Comparison of ENCODE assay signal across 19 mouse cellular contexts in the genomic region with DNA sequence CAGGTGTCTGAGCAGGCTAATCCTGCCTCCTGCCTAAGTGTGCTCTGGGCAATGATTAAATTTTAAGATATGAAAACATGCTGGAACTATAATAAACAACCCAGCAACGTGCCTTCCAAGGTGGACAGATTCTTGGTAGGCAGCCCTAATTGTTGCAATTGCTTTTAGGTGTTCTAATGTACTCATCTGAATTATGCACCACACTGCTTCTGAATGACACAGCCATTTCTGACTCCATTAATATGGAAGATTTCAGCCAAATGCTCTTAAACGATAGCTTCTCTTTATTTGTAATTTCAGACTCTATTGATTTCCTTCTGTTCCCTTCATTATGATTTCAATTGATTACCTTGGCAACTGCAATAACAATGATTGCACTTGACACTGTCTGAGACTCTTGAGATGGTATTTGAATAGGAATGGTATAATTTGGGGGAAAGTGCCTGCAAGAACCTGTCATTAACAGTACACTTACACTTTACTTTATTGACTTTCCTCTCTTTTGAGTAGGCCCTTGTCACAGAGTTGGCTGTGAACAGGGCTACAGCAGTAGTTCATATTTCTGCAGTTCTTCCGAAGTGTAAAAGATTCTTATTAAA.
A peak's percentile ranks its signal among the peaks of the same experiment; 100 is the strongest.
DNase-seq lines count a peak whose midpoint lies in the region; ATAC-seq and TF ChIP-seq lines count a peak whose summit lies in the region.
"Had no signal": no experiment of that assay in that cellular context is flagged by ENCODE, and none has a peak within 500 bp of the region (broad histone marks: within the 10 kb centered on the region; RNA-seq: fewer than 3 reads in every experiment).

No protein-coding gene starts in this region.

- no peaks in the 10 kb centered on the region for H3K9me3 ChIP-seq in lung, embryonic 16.5 days (ENCODE audit: control insufficient read depth, low read length)
- no peaks in the 10 kb centered on the region for H3K9me3 ChIP-seq in midbrain, embryonic 11.5 days (ENCODE audit: control insufficient read depth, low read length)
- H3K9me3 ChIP-seq in midbrain, postnatal 0 days (ENCODE audit: low read length): no peaks in the 10 kb centered on the region
- no peaks in the 10 kb centered on the region for H3K9me3 ChIP-seq in forebrain, embryonic 14.5 days (replicated peaks; ENCODE audit: control insufficient read depth, low read length)
- H3K9me3 ChIP-seq: embryonic facial prominence, embryonic 10.5 days; heart, embryonic 15.5 days; hindbrain, embryonic 13.5 days had no signal

- H3K4me1 ChIP-seq in lung, embryonic 16.5 days (replicated peaks; ENCODE audit: control insufficient read depth, insufficient read depth, low read length): no peaks in the 10 kb centered on the region
- H3K4me1 ChIP-seq in midbrain, embryonic 11.5 days (ENCODE audit: control insufficient read depth, insufficient read depth, low read length): no peaks in the 10 kb centered on the region
- no peaks in the 10 kb centered on the region for H3K4me1 ChIP-seq in midbrain, postnatal 0 days (ENCODE audit: insufficient read depth, low read length)
- no peaks in the 10 kb centered on the region for H3K4me1 ChIP-seq in forebrain, embryonic 14.5 days (ENCODE audit: control insufficient read depth, insufficient read depth, low read length)
- H3K4me1 ChIP-seq: embryonic facial prominence, embryonic 10.5 days; heart, embryonic 15.5 days had no signal

- H3K4me2 ChIP-seq in lung, embryonic 16.5 days (ENCODE audit: low read depth, low read length): no peak overlapping the region
- H3K4me2 ChIP-seq in midbrain, embryonic 11.5 days: no peak overlapping the region
- no peak overlapping the region for H3K4me2 ChIP-seq in midbrain, postnatal 0 days (ENCODE audit: low read depth, low read length, poor library complexity, severe bottlenecking)
- no peak overlapping the region for H3K4me2 ChIP-seq in forebrain, embryonic 14.5 days (ENCODE audit: low read length)
- H3K4me2 ChIP-seq: heart, embryonic 11.5 days; heart, embryonic 15.5 days; hindbrain, embryonic 13.5 days had no signal

- H3K4me3 ChIP-seq in lung, embryonic 16.5 days (ENCODE audit: low read length): no peak overlapping the region
- no peak overlapping the region for H3K4me3 ChIP-seq in midbrain, embryonic 11.5 days (ENCODE audit: low read depth, low read length)
- H3K4me3 ChIP-seq in midbrain, postnatal 0 days (ENCODE audit: low read depth, low read length): no peak overlapping the region
- H3K4me3 ChIP-seq in forebrain, embryonic 14.5 days (ENCODE audit: low read depth, low read length): no peak overlapping the region
- H3K4me3 ChIP-seq: embryonic facial prominence, embryonic 10.5 days; heart, adult 2 months; heart, embryonic 15.5 days; hindbrain, embryonic 13.5 days had no signal

- no peak overlapping the region for H3K9ac ChIP-seq in lung, embryonic 16.5 days (ENCODE audit: low read length)
- no peak overlapping the region for H3K9ac ChIP-seq in midbrain, embryonic 11.5 days (ENCODE audit: low read length)
- H3K9ac ChIP-seq in midbrain, postnatal 0 days (replicated peaks; ENCODE audit: low read length, poor library complexity, severe bottlenecking): no peak overlapping the region
- H3K9ac ChIP-seq in forebrain, embryonic 14.5 days (ENCODE audit: low read length): no peak overlapping the region
- H3K9ac ChIP-seq: heart, embryonic 15.5 days; hindbrain, embryonic 13.5 days had no signal

- DNase-seq in lung, postnatal 14 days: no peak
- DNase-seq in midbrain, embryonic 11.5 days (ENCODE audit: low spot score, missing footprints): no peak
- DNase-seq in midbrain, postnatal 0 days (ENCODE audit: low spot score): no peak
- DNase-seq in brain, embryonic 14.5 days (ENCODE audit: low read depth): peak; percentile 68
- DNase-seq in forebrain, embryonic 14.5 days (ENCODE audit: low spot score): peak; percentile 50
- no peak for DNase-seq in yolk sac, embryonic 10.5 days (ENCODE audit: low spot score)
- DNase-seq: adrenal gland, adult 2 months; adrenal gland, postnatal 25 days; cerebellum, adult 2 months; cerebellum, postnatal 10 days; gastrocnemius, postnatal 14 days; heart, adult 2 months; heart, postnatal 14 days had no signal

- TF ChIP-seq POLR2A in brain, embryonic 14.5 days (IDR thresholded peaks at IDR 0.05; ENCODE audit: borderline replicate concordance, extremely low read depth, insufficient read depth, insufficient read length, poor library complexity, severe bottlenecking): no peak

- no peak for TF ChIP-seq CTCF in midbrain, postnatal 0 days (IDR thresholded peaks at IDR 0.05)
- no peak for TF ChIP-seq CTCF in brain, embryonic 14.5 days (IDR thresholded peaks at IDR 0.05; ENCODE audit: borderline replicate concordance, extremely low read depth, insufficient read depth, insufficient read length)

- WGBS in lung, embryonic 16.5 days: 58% methylated on average over 3 of the region's 3 CpGs
- 70% methylated on average over 3 of the region's 3 CpGs for WGBS in midbrain, embryonic 11.5 days
- WGBS in midbrain, postnatal 0 days: 56% methylated on average over 3 of the region's 3 CpGs
- 40% methylated on average over 3 of the region's 3 CpGs for WGBS in forebrain, embryonic 14.5 days

- peaks cover 2% of the 10 kb centered on the region; the same call in 1 of the 2 replicates for H3K27me3 ChIP-seq in lung, embryonic 16.5 days (ENCODE audit: control insufficient read depth, insufficient read depth, low read depth, low read length)
- H3K27me3 ChIP-seq in midbrain, embryonic 11.5 days (ENCODE audit: control insufficient read depth, insufficient read depth, low read length): no peaks in the 10 kb centered on the region
- H3K27me3 ChIP-seq in midbrain, postnatal 0 days (ENCODE audit: insufficient read depth, low read length): no peaks in the 10 kb centered on the region
- no peaks in the 10 kb centered on the region for H3K27me3 ChIP-seq in forebrain, embryonic 14.5 days (replicated peaks; ENCODE audit: control insufficient read depth, insufficient read depth, low read length)
- H3K27me3 ChIP-seq: heart, embryonic 15.5 days; hindbrain, embryonic 13.5 days had no signal

- no peak overlapping the region for H3K27ac ChIP-seq in lung, embryonic 16.5 days (ENCODE audit: low read length)
- no peak overlapping the region for H3K27ac ChIP-seq in midbrain, embryonic 11.5 days (ENCODE audit: low read depth, low read length)
- H3K27ac ChIP-seq in midbrain, postnatal 0 days (ENCODE audit: low read depth, low read length): no peak overlapping the region
- no peak overlapping the region for H3K27ac ChIP-seq in forebrain, embryonic 14.5 days (ENCODE audit: low read depth, low read length)
- H3K27ac ChIP-seq: embryonic facial prominence, embryonic 10.5 days; heart, adult 2 months; heart, embryonic 15.5 days; hindbrain, embryonic 13.5 days had no signal

- peak; percentile 67 for ATAC-seq in lung, embryonic 16.5 days (ENCODE audit: low read depth)
- 0 out of 2 replicates have a peak, but pooled peaks have one; percentile 19 for ATAC-seq in midbrain, embryonic 11.5 days (ENCODE audit: low FRiP score)
- no peak for ATAC-seq in midbrain, postnatal 0 days (ENCODE audit: low FRiP score)
- ATAC-seq in forebrain, embryonic 14.5 days: peak; percentile 74
- ATAC-seq in inflammation-experienced regulatory T-cells, adult 6 months: no peak

- no peaks in the 10 kb centered on the region for H3K36me3 ChIP-seq in lung, embryonic 16.5 days (ENCODE audit: control insufficient read depth, insufficient read depth, low read length)
- no peaks in the 10 kb centered on the region for H3K36me3 ChIP-seq in midbrain, embryonic 11.5 days (ENCODE audit: control insufficient read depth, insufficient read depth, low read length)
- no peaks in the 10 kb centered on the region for H3K36me3 ChIP-seq in midbrain, postnatal 0 days (ENCODE audit: insufficient read depth, low read length)
- H3K36me3 ChIP-seq in forebrain, embryonic 14.5 days (ENCODE audit: control insufficient read depth, insufficient read depth, low read length): no peaks in the 10 kb centered on the region
- H3K36me3 ChIP-seq: embryonic facial prominence, embryonic 10.5 days; heart, embryonic 15.5 days; hindbrain, embryonic 13.5 days had no signal

Comparison
In these comparisons a context has a peak if more than half of its experiments do, and no peak if none do; other contexts are left out.
1. ATAC-seq: peak in lung, embryonic 16.5 days (single experiment), midbrain, embryonic 11.5 days (single experiment) and forebrain, embryonic 14.5 days (single experiment); none in midbrain, postnatal 0 days (single experiment) and inflammation-experienced regulatory T-cells, adult 6 months (single experiment).
2. DNase-seq: peak in brain, embryonic 14.5 days (single experiment) and forebrain, embryonic 14.5 days (single experiment); none in lung, postnatal 14 days (single experiment), midbrain, embryonic 11.5 days (single experiment), midbrain, postnatal 0 days (single experiment) and yolk sac, embryonic 10.5 days (single experiment).